Mouse (Mus musculus) embryo, embryonic 10.5 days (tissue): ENCODE results near the gene Lonp1.
"Not testable (repeated sequence)": the region's sequence is repeated elsewhere in the genome, so short reads cannot be mapped to it uniquely, and the experiment has no call there.

ENCODE experiments used
- DNase-seq: peaks from one replicate; pipeline ENCODE4 v3.0.0-alpha.2; 2015; ENCODE audit warnings: low spot score

Gene Lonp1

GRCm38 (mm10) chr17:56626754-56627470, at the start of gene Lonp1:
Gene Lonp1, minus strand, starts transcription at chr17:56626887.
- DNase-seq, result peak; percentile 100

GRCm38 (mm10) chr17:56673647-56674416, 47.1 kb upstream of the Lonp1 start:
- DNase-seq, result peak; percentile 11

DNA sequence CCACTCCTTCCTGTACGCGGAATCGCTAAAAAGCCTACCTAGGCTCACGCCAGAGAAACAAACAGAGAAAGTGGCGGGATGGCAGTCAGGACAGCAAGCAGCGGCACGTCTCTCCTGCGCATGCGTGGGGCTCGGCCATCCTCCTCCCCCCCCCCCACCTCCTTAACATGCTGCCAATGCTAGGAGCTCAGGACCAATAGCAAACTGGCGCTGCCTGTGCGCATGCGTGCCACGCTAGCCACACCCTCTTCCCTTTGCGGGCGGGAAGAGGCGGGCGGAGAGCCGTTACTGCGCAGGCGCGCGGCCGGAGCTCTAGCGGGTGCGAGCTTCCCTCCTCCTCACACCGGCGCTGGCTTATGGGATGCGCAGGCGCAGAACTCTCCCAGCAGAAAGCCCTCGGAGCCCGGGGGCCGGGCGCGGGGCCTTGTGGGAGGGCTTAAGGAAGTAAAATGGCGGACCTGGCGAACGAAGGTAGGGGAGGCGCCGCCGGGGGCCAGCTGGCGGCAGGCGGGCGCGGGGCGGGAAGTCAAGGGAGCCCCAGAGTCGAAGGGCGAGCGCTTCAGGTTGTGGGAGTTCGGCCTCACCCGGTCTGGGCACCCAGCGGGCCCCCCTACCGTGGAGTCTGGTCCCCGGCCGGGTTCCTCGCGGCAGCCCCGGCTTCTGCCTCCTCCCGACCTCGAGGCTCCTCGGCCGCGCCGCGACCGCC, 46.4 kb upstream of the Lonp1 start, which contains the start of gene Ranbp3:
TSS of gene Ranbp3 (plus strand) at position 354 of the 706 bp plus-strand sequence.
- DNase-seq, result peak; percentile 99

- DNase-seq, result no peak
These were observed 43.1 kb upstream of the Lonp1 start for GRCm38 (mm10) chr17:56669766-56670165.

GRCm38 (mm10) chr17:56668384-56669144, 41.9 kb upstream of the Lonp1 start:
- DNase-seq, result peak; percentile 93

DNA sequence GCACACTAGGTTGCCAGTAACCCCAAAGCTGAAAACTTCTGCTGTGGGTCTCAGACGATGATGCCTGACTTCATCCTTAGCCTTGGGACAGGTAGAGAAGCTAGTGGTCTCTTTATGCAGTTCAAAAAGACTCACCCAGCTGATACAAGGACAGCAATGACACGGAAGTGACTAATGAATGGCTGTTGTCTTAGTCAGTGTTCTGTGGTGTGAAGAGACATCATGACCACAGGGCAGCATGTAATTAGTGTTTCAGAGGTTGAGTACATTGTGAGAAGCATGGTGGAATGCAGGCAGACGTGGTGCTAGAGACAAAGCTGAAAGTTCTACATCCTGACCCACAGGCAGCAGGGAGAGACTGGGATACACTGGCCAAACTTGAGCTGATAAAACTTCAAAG, 40.9 kb upstream of the Lonp1 start:
- DNase-seq, result no peak

- DNase-seq, result no peak
These were observed 39.7 kb upstream of the Lonp1 start for GRCm38 (mm10) chr17:56666384-56666783.

- DNase-seq, result peak; percentile 82
These were observed 37.6 kb upstream of the Lonp1 start for GRCm38 (mm10) chr17:56664333-56664732.

DNA sequence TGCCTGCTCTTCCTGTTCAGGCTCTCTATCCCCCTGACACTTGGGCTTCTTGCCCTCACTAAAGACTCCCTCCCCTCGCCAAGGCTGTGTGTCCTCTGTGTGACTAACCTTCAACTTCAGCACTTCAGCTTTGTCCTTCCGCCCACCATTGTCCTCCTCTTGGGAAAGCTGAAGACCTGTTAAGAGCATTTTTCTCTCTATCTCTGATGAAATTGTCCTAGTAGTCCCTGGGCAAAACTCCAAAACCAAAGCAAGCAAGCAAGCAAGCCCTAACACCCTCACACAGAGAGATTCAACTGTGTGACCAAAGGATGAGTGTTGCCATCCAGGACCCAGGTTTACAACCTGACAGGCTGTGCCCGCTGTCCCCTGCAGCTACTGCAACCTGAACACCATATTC, 37.0 kb upstream of the Lonp1 start:
- no peak for DNase-seq

GRCm38 (mm10) chr17:56656171-56656570, 29.5 kb upstream of the Lonp1 start:
- no peak for DNase-seq

DNA sequence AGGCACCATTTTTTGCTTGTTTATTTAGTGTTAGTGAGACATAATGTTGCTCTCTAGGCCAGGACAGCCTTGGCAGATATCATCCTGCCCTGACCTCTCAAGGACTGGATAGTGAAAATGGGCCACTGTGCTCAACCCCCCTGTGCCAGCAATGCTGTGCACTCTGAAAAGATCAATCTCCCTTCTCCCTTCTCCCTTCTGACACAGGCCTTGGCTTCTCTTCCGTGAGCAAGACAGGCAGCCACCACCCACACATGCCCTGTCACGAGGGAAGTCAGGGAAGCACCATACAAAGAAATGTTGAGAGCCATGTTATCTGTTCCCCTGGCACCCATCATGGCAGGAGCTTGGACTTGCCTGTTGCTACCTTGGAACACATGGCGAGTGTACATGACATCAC, 28.6 kb upstream of the Lonp1 start:
- no peak for DNase-seq

- no peak for DNase-seq
These were observed 28.1 kb upstream of the Lonp1 start for GRCm38 (mm10) chr17:56654771-56655170.

GRCm38 (mm10) chr17:56651801-56652200, 25.1 kb upstream of the Lonp1 start:
- no peak for DNase-seq

DNA sequence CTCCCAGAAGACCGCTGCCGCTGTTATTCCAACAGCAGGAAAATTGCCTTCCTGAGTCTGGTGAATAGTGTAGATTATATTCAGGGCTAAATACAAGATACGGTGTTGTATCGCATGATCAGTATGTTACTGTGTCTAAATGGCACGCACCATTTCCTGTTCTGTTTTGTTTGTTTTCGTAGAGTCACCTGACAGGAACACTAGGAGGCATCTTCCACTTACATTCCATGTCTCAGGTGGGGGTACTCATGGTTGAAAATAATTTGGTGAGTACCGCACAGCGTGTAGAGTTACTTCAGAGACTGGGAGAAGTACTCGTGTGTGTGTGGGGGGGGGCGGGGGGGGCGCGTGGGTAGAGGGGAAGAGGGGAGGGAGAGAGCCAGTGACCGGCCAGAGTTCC, 20.9 kb upstream of the Lonp1 start:
- no peak for DNase-seq

DNA sequence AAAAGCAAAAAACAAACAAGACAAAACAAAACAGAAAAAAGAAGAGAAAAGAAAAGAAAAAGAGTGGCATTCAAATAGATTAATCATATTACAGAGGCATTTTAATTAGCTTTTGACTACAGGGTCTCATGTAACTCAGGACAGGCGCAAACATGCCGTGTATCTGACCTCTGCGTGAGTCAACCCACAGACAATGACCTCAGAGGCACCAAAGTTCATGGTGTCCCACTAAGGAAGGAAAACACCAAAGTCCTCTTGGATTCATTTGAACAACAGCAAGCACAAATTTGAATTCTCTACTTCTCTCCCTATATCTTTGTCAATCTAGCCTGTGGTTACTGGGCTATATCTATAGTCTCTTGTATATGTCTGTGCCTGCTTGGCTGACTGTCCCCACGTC, 16.6 kb upstream of the Lonp1 start:
- DNase-seq, result no peak

- no peak for DNase-seq
These were observed 7.3 kb upstream of the Lonp1 start for GRCm38 (mm10) chr17:56634023-56634422.

DNA sequence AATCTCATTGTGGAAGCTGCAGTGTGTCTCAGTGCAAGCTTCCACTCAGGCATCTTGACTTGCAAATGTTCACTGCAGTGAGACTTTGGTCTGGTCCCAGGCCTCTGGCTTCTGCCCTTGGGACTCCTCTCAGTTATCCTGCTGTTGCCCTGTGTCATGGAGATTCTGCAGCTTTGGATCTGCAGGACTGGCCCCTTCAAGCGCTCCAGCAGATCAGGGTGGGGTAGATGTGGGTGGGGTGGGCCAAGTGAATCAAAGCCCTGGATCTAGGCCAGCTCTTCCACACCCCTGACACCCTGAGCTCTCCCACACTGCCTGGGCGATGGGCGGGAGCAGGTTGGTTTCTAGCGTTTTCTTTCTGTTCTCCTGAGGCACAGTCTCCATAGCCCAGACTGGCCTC, 5.1 kb upstream of the Lonp1 start:
- DNase-seq, result no peak

- not testable (repeated sequence) for DNase-seq
These were observed 3.4 kb upstream of the Lonp1 start for GRCm38 (mm10) chr17:56629800-56630781.

GRCm38 (mm10) chr17:56627530-56628277, 1.0 kb upstream of the Lonp1 start, which contains the start of gene Catsperd:
Gene Catsperd, plus strand, starts transcription at chr17:56628143.
- DNase-seq, result peak; percentile 54

- no peak for DNase-seq
These were observed 427 bp downstream of the Lonp1 start for GRCm38 (mm10) chr17:56626260-56626659.
